Mouse (Mus musculus): ENCODE results near the gene Gm10638. TPM values are rescaled to one million over a fixed set of nuclear protein-coding genes. Genes with fewer than 3 reads are reported as not detected.

Gm10638 gene
- polyA plus RNA-seq, 1 experiment from 2014 or later: 6.0 TPM

- no peaks in the 10 kb centered on the region for H3K36me3 ChIP-seq
- H3K4me3 ChIP-seq: no peak overlapping the region
- no peaks in the 10 kb centered on the region for H3K9me3 ChIP-seq
- H3K4me1 ChIP-seq (replicated peaks): no peaks in the 10 kb centered on the region
- no peak for DNase-seq (ENCODE audit: low spot score)
- no peak overlapping the region for H3K27ac ChIP-seq
- 83% methylated on average over 5 of the region's 5 CpGs for WGBS
- no peaks in the 10 kb centered on the region for H3K27me3 ChIP-seq (ENCODE audit: insufficient read depth, poor library complexity, severe bottlenecking)
These were observed 23.0 kb downstream of the Gm10638 start for GRCm38 (mm10) chr8:86768499-86768898.

- Histone ChIP-seq H3K36me3 (no peaks in the 10 kb centered on the region), H3K27me3 (ENCODE audit: insufficient read depth, poor library complexity, severe bottlenecking) (no peaks in the 10 kb centered on the region), H3K4me1 (replicated peaks) (no peaks in the 10 kb centered on the region), H3K9me3 (no peaks in the 10 kb centered on the region), H3K27ac (no peak overlapping the region), H3K4me3 (no peak overlapping the region)
- WGBS: 70% methylated on average over 1 of the region's 1 CpGs
- no peak for DNase-seq (ENCODE audit: low spot score)
These were observed 24.6 kb downstream of the Gm10638 start for GRCm38 (mm10) chr8:86769945-86770715.

GRCm38 (mm10) chr8:86779207-86779606, 33.7 kb downstream of the Gm10638 start:
- WGBS: 85% methylated on average over 8 of the region's 8 CpGs
- no peaks in the 10 kb centered on the region for H3K36me3 ChIP-seq
- no peak overlapping the region for H3K4me3 ChIP-seq
- no peaks in the 10 kb centered on the region for H3K4me1 ChIP-seq (replicated peaks)
- H3K27me3 ChIP-seq (ENCODE audit: insufficient read depth, poor library complexity, severe bottlenecking): no peaks in the 10 kb centered on the region
- no peak overlapping the region for H3K27ac ChIP-seq
- H3K9me3 ChIP-seq: no peaks in the 10 kb centered on the region
- DNase-seq (ENCODE audit: low spot score): no peak

GRCm38 (mm10) chr8:86781094-86781493, 35.6 kb downstream of the Gm10638 start:
- no peak overlapping the region for H3K4me3 ChIP-seq
- H3K27ac ChIP-seq: no peak overlapping the region
- no peaks in the 10 kb centered on the region; the same call in 1 of the 2 replicates for H3K4me1 ChIP-seq (replicated peaks)
- H3K27me3 ChIP-seq (ENCODE audit: insufficient read depth, poor library complexity, severe bottlenecking): no peaks in the 10 kb centered on the region
- H3K36me3 ChIP-seq: no peaks in the 10 kb centered on the region
- no peak for DNase-seq (ENCODE audit: low spot score)
- 90% methylated on average over 8 of the region's 8 CpGs for WGBS
- H3K9me3 ChIP-seq: no peaks in the 10 kb centered on the region

GRCm38 (mm10) chr8:86786498-86786897, 41.0 kb downstream of the Gm10638 start:
- H3K27ac ChIP-seq: no peak overlapping the region
- whole genome bisulfite sequencing: 59% methylated on average over 5 of the region's 5 CpGs
- peaks cover 21% of the 10 kb centered on the region for H3K4me1 ChIP-seq (replicated peaks)
- no peaks in the 10 kb centered on the region for H3K36me3 ChIP-seq
- H3K9me3 ChIP-seq: no peaks in the 10 kb centered on the region
- no peak overlapping the region for H3K4me3 ChIP-seq
- DNase-seq (ENCODE audit: low spot score): no peak
- H3K27me3 ChIP-seq (ENCODE audit: insufficient read depth, poor library complexity, severe bottlenecking): no peaks in the 10 kb centered on the region

- no peaks in the 10 kb centered on the region for H3K27me3 ChIP-seq (ENCODE audit: insufficient read depth, poor library complexity, severe bottlenecking)
- 76% methylated on average over 12 of the region's 12 CpGs for WGBS
- no peaks in the 10 kb centered on the region for H3K9me3 ChIP-seq
- no peak overlapping the region for H3K4me3 ChIP-seq
- no peak for DNase-seq (ENCODE audit: low spot score)
- H3K4me1 ChIP-seq (replicated peaks): peaks cover 21% of the 10 kb centered on the region
- no peak overlapping the region; the same call in 1 of the 2 replicates for H3K27ac ChIP-seq
- H3K36me3 ChIP-seq: no peaks in the 10 kb centered on the region
These were observed 42.5 kb downstream of the Gm10638 start for GRCm38 (mm10) chr8:86787891-86788420.

- Histone ChIP-seq H3K36me3 (no peaks in the 10 kb centered on the region), H3K4me1 (replicated peaks) (peaks cover 21% of the 10 kb centered on the region), H3K9me3 (no peaks in the 10 kb centered on the region), H3K27ac (no peak overlapping the region), H3K4me3 (no peak overlapping the region), H3K27me3 (ENCODE audit: insufficient read depth, poor library complexity, severe bottlenecking) (no peaks in the 10 kb centered on the region)
- WGBS: 86% methylated on average over 1 of the region's 1 CpGs
- no peak for DNase-seq (ENCODE audit: low spot score)
These were observed 44.1 kb downstream of the Gm10638 start for GRCm38 (mm10) chr8:86789576-86789975.

- WGBS: 88% methylated on average over 6 of the region's 6 CpGs
These were observed 46.0 kb downstream of the Gm10638 start for GRCm38 (mm10) chr8:86791542-86791941.

GRCm38 (mm10) chr8:86794716-86795115, 49.2 kb downstream of the Gm10638 start:
- no peaks in the 10 kb centered on the region for H3K9me3 ChIP-seq
- H3K27me3 ChIP-seq (ENCODE audit: insufficient read depth, poor library complexity, severe bottlenecking): no peaks in the 10 kb centered on the region
- 46% methylated on average over 6 of the region's 6 CpGs for WGBS
- no peak overlapping the region for H3K27ac ChIP-seq
- no peak overlapping the region for H3K4me3 ChIP-seq
- H3K36me3 ChIP-seq: no peaks in the 10 kb centered on the region
- peaks cover 8% of the 10 kb centered on the region for H3K4me1 ChIP-seq (replicated peaks)
- DNase-seq (ENCODE audit: low spot score): no peak

More at GRCm38 (mm10) chr8:86791542-86791941, 46.0 kb downstream of the Gm10638 start:
- peaks cover 21% of the 10 kb centered on the region for H3K4me1 ChIP-seq (replicated peaks)
- no peaks in the 10 kb centered on the region for H3K27me3 ChIP-seq (ENCODE audit: insufficient read depth, poor library complexity, severe bottlenecking)
- H3K9me3 ChIP-seq: no peaks in the 10 kb centered on the region
- no peaks in the 10 kb centered on the region for H3K36me3 ChIP-seq
- no peak overlapping the region for H3K4me3 ChIP-seq
- no peak for DNase-seq (ENCODE audit: low spot score)
- H3K27ac ChIP-seq: no peak overlapping the region

Other genes starting within 250 kb of the Gm10638 start
- gene Abcc12, start 165.0 kb upstream of the Gm10638 start, polyA plus RNA-seq (2016; fragmentation: Nextera tagmentation; extraction: Ambion mirVana): 0.05 and 0.10 TPM in 2 replicates
- 57.6 and 69.3 TPM in 2 replicates for gene Lonp2, start 121.7 kb upstream of the Gm10638 start, polyA plus RNA-seq (2016; fragmentation: Nextera tagmentation; extraction: Ambion mirVana)
- 52.8 and 57.1 TPM in 2 replicates for gene Siah1a, start 235 bp downstream of the Gm10638 start, polyA plus RNA-seq (2016; fragmentation: Nextera tagmentation; extraction: Ambion mirVana)
- 9.2 and 9.6 TPM in 2 replicates for gene N4bp1, start 139.6 kb downstream of the Gm10638 start, polyA plus RNA-seq (2016; fragmentation: Nextera tagmentation; extraction: Ambion mirVana)